Mouse (Mus musculus): ENCODE results near the gene Gm19345.

The Gm19345 gene

DNA sequence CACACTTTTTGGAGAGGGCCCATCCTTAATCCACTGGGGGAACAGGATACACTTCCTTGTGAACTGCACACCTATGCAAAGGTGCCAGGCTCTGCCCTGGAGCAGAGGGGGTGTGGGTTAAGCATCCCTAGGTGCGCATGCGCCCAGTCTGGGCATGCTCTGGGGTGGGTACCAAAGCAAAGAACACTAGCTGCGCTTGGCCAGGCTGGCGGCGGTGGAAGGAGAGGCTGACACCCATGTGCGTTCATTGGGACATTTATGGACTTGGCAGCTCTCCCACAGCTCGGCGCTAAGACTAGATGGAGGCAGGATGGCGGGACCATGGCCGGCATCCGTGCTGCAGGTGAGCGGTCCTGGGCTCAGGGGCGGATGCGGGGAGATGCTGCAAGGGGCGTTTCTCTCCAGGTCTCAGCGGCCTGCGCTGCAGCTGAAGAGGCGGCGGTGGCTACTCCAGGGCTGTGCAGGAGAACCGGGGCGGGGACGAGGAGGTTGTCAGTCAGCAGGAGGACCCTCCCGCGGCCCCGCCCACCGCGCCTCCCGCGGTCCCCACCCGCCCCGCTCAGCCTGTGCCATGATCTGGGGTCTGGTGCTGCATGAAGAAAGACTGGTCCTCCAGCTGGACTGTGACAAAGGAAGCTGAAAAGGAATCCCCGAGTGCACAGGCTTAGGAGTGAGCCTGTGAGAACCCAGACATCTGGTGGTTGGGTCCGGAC lies at the start of gene Gm19345:
Gm19345 (plus strand) TSS at position 146 of the 713 bp plus-strand sequence.
- DNase-seq, result no peak

GRCm38 (mm10) chr7:19802995-19803394 lies 48.8 kb upstream of the Gm19345 start:
- DNase-seq, result peak; percentile 84

DNA sequence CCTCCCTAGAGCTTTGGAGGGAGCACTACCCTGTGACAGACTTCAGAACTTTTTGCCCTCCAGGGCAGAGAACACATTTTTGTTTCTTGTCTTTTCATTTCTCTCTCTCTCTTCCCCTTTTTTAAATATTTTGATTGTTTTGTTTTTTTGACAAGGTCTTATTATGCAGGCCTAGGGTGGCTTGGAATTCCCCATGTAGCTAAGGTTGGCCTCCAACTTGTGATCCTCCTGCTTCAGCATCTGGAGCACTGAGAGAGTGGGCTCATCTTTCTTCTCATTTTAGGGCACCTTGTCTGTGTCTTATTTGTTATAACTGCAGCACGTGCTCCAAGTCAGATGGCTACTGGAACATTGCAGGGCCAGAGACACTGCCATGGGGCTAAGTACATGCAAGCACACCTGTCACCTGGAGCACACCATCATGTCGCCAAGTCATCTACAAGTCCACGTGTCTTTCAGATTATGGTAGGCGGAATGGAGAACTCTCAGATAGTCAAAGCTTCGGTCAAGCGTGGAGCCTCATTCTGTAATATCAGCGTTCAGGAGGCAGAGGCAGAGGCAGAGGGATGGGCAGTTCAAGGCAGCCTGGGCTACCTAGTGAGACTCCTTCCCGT lies 45.3 kb upstream of the Gm19345 start:
- DNase-seq, result no peak

DNA sequence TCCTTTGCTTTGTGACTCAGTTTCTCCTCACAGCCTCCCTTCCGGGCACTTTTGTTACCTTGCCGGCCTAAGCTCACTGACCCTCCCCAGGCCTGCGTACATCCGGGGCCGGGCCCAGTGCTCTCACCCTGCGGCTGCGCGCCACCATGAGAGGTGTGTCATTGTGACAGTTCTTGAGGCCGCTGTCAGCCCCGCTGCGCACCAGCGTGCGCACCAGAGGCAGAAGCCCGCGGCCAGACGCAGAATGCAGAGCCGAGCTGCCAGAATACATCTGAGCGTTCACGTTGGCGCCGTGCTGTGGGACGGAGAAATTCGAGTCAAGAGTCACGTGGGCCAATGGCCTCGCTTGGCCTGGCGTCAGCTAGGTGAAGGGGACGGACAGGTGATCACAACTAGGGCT lies 42.4 kb upstream of the Gm19345 start:
- DNase-seq, result peak; percentile 56

DNA sequence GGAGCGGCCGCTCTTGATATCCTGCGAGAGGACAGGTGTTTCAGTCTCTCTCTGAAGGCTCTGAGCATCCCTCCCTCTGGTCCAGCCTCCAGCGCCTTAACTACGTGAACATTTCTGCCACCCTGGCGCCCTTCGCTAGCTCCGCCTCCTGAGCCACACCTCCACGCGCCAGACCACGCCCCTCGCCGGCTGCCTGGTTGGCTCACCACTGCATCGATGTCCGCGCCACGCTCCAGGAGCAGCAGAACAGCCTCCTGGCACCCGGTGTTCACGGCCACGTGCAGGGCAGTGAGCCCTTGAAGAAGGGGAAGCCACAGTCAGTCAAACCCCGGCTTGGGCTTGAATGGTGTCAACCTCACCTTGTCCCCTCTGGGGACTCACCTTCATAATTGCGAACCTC lies 40.7 kb upstream of the Gm19345 start:
- peak; percentile 83 for DNase-seq

DNA sequence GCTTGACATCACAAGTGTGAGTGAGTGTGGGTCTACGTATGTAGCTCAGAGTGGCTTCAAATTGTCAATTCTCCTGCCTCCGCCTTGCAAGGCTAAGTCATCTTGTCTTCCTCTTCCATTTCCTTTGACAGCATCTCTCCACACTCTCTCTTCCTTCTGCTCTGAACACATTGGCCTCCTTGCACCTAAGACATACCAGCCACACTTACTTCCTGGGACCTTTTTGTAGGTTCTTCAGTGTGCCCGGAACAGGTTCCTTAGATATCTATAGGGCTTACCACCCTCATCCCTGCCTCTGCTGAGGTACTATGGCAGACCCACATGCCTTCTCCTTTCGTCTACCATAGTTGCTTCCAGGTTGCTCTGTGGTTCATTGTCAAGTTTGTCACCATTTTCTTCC lies 38.6 kb upstream of the Gm19345 start:
- DNase-seq, result no peak

GRCm38 (mm10) chr7:19813579-19814122 lies 38.2 kb upstream of the Gm19345 start:
- DNase-seq, result no peak

DNA sequence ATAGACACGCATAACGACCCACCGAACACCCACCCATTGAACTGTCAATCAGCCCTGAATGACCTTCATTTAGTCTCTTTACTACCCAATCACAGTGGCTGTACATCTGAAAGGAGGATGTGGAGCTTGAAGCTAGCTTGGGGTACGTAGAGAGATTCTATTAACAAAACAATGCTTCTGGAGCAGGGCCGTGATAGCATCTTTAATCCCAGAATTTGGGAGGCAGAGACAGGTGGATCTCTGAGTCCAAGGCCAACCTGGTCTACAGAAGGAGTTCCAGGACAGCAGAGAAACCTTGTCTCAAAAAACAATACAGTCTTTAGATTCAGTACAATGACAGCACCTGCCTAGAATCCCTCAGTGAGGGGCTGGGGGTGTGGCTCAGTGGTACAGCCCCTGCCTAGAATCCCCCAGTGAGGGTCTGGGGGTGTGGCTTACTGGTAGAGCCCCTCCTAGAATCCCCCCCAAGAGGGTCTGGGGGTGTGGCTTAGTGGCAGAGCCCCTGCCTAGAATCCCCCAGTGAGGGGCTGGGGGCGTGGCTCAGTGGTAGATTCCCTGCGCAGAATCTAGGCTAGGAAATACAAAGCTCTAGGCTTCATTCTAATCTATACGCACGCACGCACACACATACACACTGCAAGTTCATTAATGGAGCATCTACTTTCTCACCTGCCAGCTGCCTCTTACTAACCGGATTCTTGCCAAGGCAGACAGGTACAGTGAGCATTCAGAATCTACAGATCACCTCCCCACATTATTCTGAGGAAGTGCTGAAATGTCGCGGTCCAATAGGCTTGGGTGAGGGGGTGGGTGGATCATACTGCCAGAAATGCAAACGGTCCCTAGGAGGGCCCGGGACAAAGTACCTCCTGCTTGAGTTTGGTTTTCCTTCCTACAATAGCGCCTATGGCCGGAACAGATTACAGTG lies 36.2 kb upstream of the Gm19345 start:
- no peak for DNase-seq

DNA sequence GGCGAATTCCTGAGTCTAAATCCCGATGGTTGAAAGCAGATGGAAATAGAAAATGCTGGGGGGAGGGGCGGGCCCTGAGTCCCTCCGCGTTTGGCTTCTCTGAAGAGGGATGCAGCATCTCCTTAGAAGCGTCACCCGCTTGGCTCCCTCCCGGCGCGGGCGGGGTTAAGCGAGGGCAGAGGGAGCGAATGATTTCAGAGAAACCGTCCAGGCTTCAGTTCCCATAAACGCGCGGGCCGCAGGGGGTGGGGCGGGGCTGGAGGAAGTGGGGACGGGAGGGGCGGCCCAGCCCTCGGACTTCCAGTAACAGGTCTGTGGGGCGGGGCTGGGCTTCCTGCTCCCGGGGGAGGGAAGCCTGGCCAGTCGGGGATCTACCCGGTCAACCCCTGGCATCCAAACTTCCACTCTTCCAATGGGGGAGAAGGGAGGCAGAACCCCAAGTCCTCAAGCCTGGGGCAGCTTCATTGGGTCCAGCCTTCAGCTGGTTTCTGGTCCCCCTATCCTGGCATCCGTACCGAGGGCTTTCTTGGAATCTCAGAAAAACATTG lies 35.5 kb upstream of the Gm19345 start:
- DNase-seq, result peak; percentile 89

DNA sequence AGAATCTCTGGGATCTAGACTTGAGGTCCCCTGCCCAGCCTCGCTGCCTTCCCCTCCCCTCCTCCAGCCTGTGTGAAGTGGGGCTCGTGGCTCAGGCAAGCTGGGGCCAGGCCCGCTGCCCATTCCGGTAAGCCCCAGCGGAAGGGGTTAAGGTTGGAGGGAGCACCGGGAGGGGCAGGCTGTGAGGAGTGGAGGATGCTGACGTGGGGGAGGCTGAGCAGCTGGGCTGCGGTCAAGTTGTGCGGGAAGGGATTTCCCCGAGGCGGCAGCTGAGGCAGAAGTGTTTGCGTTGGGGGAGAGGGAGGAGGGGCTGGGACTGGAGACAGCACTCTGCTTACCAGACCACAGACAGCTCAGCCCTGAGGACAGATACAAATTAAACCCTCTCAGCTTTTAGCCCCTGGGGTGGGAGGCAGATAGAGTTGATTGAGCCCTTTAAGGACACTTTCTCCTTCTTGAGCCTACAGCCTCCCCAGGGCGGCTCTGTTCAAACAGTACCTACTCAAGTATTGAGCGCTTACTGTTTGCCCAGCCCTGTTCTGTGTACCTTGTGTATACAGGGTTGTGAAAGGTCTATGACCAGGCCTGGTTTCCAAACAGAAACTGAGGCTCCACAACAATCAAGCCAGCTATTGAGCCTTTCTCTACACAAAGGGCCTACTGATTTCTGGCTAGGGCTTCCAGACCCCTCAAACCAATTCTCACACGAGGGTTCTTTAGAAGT lies 34.3 kb upstream of the Gm19345 start:
- no peak for DNase-seq

DNA sequence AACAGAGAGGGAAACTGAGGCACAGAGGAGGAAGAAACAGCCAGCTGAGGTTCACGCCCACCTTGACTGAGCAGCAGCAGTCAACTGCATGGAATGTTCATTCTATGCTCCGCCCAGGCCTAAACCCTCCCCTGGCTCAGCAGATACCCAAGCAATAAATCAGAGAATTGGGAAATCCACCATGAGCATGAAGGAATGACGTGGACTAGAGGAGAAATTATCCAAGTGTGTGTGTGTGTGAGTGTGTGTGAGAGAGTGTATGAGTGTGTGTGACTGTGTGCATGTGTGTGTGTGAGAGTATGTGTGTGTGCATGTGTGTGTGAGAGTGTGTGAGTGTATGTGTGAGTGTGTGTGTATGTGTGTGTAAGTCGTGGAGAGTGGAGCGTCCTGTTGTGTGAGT lies 33.4 kb upstream of the Gm19345 start:
- DNase-seq, result no peak

- no peak for DNase-seq
Observed at GRCm38 (mm10) chr7:19818875-19819274, 32.9 kb upstream of the Gm19345 start.

DNA sequence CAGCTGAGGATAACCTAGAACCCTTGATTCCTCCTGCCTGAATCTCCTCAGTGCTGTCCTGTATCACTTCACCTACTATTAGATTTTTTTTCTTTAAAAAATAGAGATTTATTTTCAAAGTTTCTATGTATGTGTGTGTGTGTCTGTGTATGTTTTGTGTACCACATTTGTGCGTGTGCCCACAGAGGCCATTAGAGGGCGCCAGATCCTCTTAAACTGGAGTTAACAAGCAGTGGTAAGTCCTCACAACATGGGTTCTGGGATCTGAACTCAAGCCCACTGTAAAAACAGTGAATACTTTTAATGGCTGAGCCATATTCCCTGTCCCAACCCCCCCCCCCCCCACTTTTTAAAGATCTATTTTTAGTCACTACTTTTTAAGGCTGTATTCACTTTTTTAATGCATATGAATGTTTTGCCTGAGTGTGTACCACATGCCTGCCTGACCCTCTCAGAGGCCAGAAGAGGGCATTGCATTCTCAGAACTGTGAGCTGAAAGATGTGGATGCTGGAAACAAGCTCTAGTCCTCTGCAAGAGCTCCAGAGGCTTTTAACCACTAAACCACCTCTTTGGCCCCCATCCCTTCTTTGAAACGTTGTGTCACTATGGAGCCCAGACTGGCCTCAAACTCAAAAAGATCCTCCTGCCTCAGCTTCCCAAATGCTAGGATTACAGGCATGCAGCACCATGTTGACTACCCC lies 31.3 kb upstream of the Gm19345 start:
- DNase-seq, result no peak

DNA sequence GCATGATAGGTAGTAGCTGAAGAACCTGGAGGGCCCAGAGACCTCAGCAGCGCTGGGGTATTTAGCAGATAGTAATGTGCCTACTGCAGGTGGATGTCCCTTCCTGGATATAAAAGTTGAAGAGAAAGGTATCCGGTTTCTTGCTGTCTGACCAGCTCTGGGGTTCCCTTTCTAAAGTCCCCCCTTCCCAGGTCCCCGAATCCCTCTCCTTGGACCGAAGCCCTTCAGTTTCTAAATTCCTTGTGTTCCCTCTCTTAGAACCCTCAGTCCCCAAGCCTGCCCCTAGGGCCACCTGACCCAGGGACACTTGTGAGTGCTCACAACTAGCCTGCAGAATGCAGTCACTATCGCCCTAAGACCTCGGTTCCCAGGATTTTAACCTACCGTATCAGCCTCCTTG lies 30.2 kb upstream of the Gm19345 start:
- DNase-seq, result no peak

DNA sequence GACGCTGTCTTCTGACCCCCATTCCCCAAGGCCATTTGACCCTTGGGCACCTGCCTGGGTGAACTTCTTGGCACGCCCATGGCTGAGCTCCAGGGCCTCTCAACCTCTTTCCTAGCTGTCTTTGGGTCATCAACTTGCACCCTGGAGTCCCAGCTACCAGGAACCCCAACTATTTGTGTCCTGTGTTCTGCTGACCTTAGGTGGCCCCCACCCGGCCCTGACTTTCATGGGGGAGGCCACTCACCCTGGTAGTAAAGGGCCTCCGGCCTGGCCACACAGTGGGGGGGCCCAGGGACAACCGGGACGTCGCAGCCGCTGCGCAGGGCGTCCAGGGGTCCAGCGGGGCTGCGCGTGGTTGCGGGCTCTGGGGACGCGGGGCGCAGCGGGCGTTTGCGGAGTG lies 29.6 kb upstream of the Gm19345 start:
- no peak for DNase-seq

- peak; percentile 73 for DNase-seq
Observed at GRCm38 (mm10) chr7:19822604-19823058, 29.2 kb upstream of the Gm19345 start, which contains the start of gene Bcl3. Gene Bcl3 (minus strand): TSS chr7:19822770.

DNA sequence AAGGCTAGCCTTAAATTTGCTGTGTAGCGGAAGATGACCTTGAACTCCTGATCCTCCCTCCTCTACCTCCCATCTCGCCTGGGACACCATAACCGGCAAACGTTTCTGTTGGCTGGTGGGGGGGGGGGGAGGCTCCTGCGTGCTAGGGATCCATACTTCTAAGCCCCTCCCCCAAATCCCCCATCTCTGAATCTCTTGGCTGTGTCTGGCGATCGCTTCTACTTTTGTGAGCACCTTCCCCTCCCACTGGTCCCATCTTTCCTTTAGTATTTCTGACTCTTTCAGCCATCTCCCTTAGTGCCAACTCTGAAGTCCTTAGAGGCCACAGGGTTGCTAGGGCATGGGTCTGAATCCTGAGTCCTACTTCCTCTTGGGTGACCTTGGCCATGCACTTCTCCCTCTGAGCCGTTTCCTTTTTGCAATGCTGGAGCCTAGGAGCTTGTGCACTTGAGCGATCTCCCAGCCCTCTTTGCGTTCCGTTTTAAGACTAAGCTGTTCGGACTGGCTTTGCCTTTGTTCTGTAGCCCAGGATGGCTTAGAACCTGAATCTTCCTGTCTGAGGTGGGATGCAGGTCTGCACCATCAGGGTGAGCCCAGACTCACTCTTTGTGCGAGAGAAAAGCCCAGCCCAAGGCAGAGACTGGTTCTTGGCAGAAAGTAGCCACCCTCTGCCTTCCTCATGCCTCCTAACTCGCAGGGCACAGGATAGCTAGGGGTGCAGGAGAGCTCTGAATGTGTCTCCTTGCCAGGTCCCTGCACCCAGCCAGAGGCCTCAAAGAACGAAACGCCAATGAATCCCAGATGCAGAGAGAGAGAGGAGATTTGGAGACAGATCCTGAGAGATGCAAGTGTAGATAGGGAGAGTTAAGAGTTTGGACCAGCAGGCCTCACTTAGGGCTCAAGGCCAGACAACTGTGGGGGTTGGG lies 28.3 kb upstream of the Gm19345 start:
- DNase-seq, result no peak

DNA sequence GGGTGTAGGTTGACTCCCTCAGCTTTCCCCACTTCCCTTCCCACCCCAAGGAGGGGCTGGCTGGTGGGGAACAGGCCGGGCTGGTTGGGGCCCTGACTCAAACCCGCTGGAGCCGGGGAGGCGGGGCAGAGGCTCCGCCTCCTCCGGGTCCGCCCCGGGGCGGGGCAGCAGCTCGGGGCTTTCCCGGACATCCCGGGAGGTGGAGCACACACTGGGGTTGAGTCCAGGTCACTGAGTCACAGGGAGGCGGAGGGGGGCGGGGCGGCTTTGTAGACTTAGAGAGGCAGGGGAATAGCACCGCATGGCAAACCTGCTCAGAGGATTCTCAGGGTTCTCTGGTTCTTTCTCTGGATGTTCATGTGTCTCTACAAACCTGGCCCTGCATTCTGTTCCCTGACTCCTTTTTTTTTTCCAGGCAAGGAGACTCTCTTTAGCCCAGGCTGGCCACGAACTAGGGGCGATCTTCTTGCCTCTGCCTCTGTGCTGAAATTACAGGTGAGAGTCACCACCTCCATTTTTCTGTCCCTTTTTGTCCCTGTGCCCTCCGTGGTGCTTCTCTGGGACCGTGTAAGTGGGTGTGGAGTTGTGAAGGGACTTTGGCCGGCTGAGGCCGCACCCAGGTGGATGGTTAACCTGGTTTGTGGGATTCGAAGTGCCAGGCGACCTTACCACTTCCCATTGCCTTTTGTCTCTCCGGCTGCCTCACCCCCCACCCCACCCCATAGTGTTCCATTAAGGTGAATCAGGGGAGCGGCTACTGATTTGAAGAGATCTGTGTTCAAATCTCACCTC lies 27.4 kb upstream of the Gm19345 start:
- peak; percentile 90 for DNase-seq

- no peak for DNase-seq
Observed at GRCm38 (mm10) chr7:19826756-19827155, 25.0 kb upstream of the Gm19345 start.

DNA sequence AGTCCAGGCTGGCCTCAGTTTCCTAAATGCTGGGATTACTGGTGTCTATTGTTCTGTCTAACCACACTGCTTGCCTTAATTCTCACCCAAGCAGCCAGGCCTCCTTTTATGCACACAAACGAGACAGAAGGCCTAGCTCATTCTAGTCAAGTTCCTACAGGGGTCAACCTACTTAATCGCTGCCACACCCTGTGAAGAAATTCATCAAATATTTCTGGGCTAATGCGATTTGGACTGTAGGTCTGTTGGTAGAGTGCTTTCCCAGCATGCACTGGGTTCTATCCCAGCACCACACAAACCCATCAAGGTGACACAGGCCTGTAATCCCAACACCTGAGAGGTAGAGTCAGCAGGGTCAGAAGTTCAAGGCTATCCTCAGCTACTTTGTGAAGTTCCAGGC lies 22.1 kb upstream of the Gm19345 start:
- DNase-seq, result no peak

All from kidney, adult 18-20 months (tissue).